Comparison of ENCODE assay signal across 27 mouse cellular contexts in the genomic region with DNA sequence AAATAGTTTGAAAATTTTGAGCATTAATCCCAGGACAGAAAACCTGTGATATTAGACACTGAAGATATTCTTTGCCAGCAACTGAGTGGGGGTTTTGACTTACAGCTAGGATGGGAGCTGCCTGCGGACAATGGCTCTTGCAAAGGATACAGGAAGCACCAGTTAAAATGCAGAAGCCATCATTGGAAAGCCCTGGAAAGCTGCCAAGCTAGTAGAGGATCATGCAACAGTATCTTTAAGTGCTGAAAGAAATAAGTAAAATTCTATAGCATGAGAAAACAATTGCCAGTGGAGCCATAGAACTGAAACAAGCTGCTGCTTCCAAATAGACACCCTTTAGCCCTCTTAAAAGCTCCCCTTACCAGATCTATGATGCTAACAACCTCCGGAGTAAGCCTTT.
DNase-seq lines count a peak whose midpoint lies in the region; ATAC-seq and TF ChIP-seq lines count a peak whose summit lies in the region.
"Had no signal": no experiment of that assay in that cellular context is flagged by ENCODE, and none has a peak within 500 bp of the region (broad histone marks: within the 10 kb centered on the region; RNA-seq: fewer than 3 reads in every experiment).

No protein-coding gene starts in this region.

- no peak for ATAC-seq in kidney, postnatal 0 days (replicated peaks; ENCODE audit: low FRiP score, low read depth)
- ATAC-seq in midbrain, embryonic 14.5 days (ENCODE audit: low FRiP score, low TSS enrichment) = no peak
- no peak for ATAC-seq in midbrain, embryonic 16.5 days
- ATAC-seq: forebrain, embryonic 13.5 days; forebrain, embryonic 16.5 days; hindbrain, postnatal 0 days; inflammation-experienced regulatory T-cells, adult 6 months; intestine, embryonic 16.5 days had no signal

- no peaks in the 10 kb centered on the region for H3K4me1 ChIP-seq in heart, embryonic 10.5 days
- H3K4me1 ChIP-seq in kidney, postnatal 0 days (replicated peaks; ENCODE audit: insufficient read depth, low read length) = no peaks in the 10 kb centered on the region
- no peaks in the 10 kb centered on the region for H3K4me1 ChIP-seq in midbrain, embryonic 14.5 days (ENCODE audit: control insufficient read depth, insufficient read depth, low read length)
- no peaks in the 10 kb centered on the region for H3K4me1 ChIP-seq in midbrain, embryonic 16.5 days (ENCODE audit: control insufficient read depth, insufficient read depth, low read length)
- H3K4me1 ChIP-seq: embryonic facial prominence, embryonic 13.5 days; forebrain, embryonic 10.5 days; forebrain, embryonic 13.5 days had no signal

- TF ChIP-seq CTCF in kidney, postnatal 0 days (IDR thresholded peaks at IDR 0.05; ENCODE audit: low read depth) = no peak

- H3K9me3 ChIP-seq in heart, embryonic 10.5 days = no peaks in the 10 kb centered on the region
- no peaks in the 10 kb centered on the region for H3K9me3 ChIP-seq in kidney, postnatal 0 days (replicated peaks; ENCODE audit: low read length)
- no peaks in the 10 kb centered on the region for H3K9me3 ChIP-seq in midbrain, embryonic 14.5 days (ENCODE audit: control insufficient read depth, low read length)
- no peaks in the 10 kb centered on the region for H3K9me3 ChIP-seq in midbrain, embryonic 16.5 days (replicated peaks; ENCODE audit: control insufficient read depth, low read length, poor library complexity, severe bottlenecking)
- H3K9me3 ChIP-seq: embryonic facial prominence, embryonic 13.5 days; forebrain, embryonic 10.5 days; forebrain, embryonic 13.5 days had no signal

- DNase-seq in heart, adult 11 months = peak; percentile 29
- DNase-seq in heart, embryonic 10.5 days (ENCODE audit: low spot score) = no peak
- DNase-seq in kidney, postnatal 0 days (ENCODE audit: low spot score) = peak; percentile 4
- DNase-seq in kidney, adult 11 months = no peak
- peak; percentile 23 for DNase-seq in midbrain, embryonic 14.5 days
- DNase-seq: adrenal gland, adult 2 months; adrenal gland, postnatal 14 days; B cell, adult 2 months; cerebellum, adult 11 months; cerebellum, adult 2 months; cerebellum, adult 9-11 months; cerebellum, postnatal 25 days; gastrocnemius, postnatal 10 days; gastrocnemius, postnatal 36 days; heart, postnatal 36 days had no signal

- no peak overlapping the region for H3K4me2 ChIP-seq in kidney, postnatal 0 days (ENCODE audit: low read length)
- H3K4me2 ChIP-seq in midbrain, embryonic 14.5 days (ENCODE audit: low read length) = no peak overlapping the region
- no peak overlapping the region for H3K4me2 ChIP-seq in midbrain, embryonic 16.5 days (ENCODE audit: low read length)
- H3K4me2 ChIP-seq: embryonic facial prominence, embryonic 13.5 days; forebrain, embryonic 13.5 days; heart, embryonic 11.5 days; hindbrain, embryonic 14.5 days had no signal

- WGBS in heart, embryonic 10.5 days = 78% methylated on average over 2 of the region's 2 CpGs
- 71% methylated on average over 2 of the region's 2 CpGs for WGBS in kidney, postnatal 0 days
- 79% methylated on average over 2 of the region's 2 CpGs for WGBS in midbrain, embryonic 14.5 days
- 79% methylated on average over 2 of the region's 2 CpGs for WGBS in midbrain, embryonic 16.5 days

- H3K27me3 ChIP-seq in heart, embryonic 10.5 days (ENCODE audit: insufficient read depth, poor library complexity, severe bottlenecking) = no peaks in the 10 kb centered on the region
- H3K27me3 ChIP-seq in kidney, postnatal 0 days (ENCODE audit: insufficient read depth, low read length) = no peaks in the 10 kb centered on the region
- H3K27me3 ChIP-seq in midbrain, embryonic 14.5 days (ENCODE audit: control insufficient read depth, insufficient read depth, low read length) = no peaks in the 10 kb centered on the region
- H3K27me3 ChIP-seq in midbrain, embryonic 16.5 days (ENCODE audit: control insufficient read depth, insufficient read depth, low read depth, low read length) = no peaks in the 10 kb centered on the region
- H3K27me3 ChIP-seq: CH12.LX; embryonic facial prominence, embryonic 13.5 days; forebrain, embryonic 13.5 days had no signal

- H3K9ac ChIP-seq in kidney, postnatal 0 days (ENCODE audit: low read depth, low read length) = no peak overlapping the region
- H3K9ac ChIP-seq in midbrain, embryonic 14.5 days (replicated peaks; ENCODE audit: low read length) = no peak overlapping the region
- H3K9ac ChIP-seq in midbrain, embryonic 16.5 days (ENCODE audit: low read depth, low read length) = no peak overlapping the region
- H3K9ac ChIP-seq: embryonic facial prominence, embryonic 13.5 days; forebrain, embryonic 13.5 days; hindbrain, embryonic 14.5 days had no signal

- H3K27ac ChIP-seq in heart, embryonic 10.5 days = no peak overlapping the region
- no peak overlapping the region for H3K27ac ChIP-seq in kidney, postnatal 0 days
- no peak overlapping the region for H3K27ac ChIP-seq in midbrain, embryonic 14.5 days (replicated peaks; ENCODE audit: low read depth, low read length)
- no peak overlapping the region for H3K27ac ChIP-seq in midbrain, embryonic 16.5 days (ENCODE audit: low read length)
- H3K27ac ChIP-seq: embryonic facial prominence, embryonic 13.5 days; forebrain, embryonic 10.5 days; forebrain, embryonic 13.5 days; hindbrain, embryonic 14.5 days; hindbrain, postnatal 0 days had no signal

- no peaks in the 10 kb centered on the region for H3K36me3 ChIP-seq in heart, embryonic 10.5 days
- H3K36me3 ChIP-seq in kidney, postnatal 0 days (ENCODE audit: insufficient read depth, low read length) = no peaks in the 10 kb centered on the region
- no peaks in the 10 kb centered on the region for H3K36me3 ChIP-seq in midbrain, embryonic 14.5 days (ENCODE audit: control insufficient read depth, insufficient read depth, low read length)
- no peaks in the 10 kb centered on the region for H3K36me3 ChIP-seq in midbrain, embryonic 16.5 days (ENCODE audit: control insufficient read depth, insufficient read depth, low read length)
- H3K36me3 ChIP-seq: embryonic facial prominence, embryonic 13.5 days; forebrain, embryonic 10.5 days; G1E had no signal

- no peak overlapping the region for H3K4me3 ChIP-seq in heart, embryonic 10.5 days
- H3K4me3 ChIP-seq in kidney, postnatal 0 days (replicated peaks; ENCODE audit: low read depth, low read length) = no peak overlapping the region
- H3K4me3 ChIP-seq in midbrain, embryonic 14.5 days (replicated peaks; ENCODE audit: low read depth, low read length) = no peak overlapping the region
- H3K4me3 ChIP-seq in midbrain, embryonic 16.5 days (ENCODE audit: low read depth, low read length) = no peak overlapping the region
- H3K4me3 ChIP-seq: embryonic facial prominence, embryonic 13.5 days; forebrain, embryonic 10.5 days; forebrain, embryonic 13.5 days had no signal

Comparison
In these comparisons a context has a peak if more than half of its experiments do, and no peak if none do; other contexts are left out.
1. DNase-seq: peak in heart, adult 11 months (single experiment), kidney, postnatal 0 days (single experiment) and midbrain, embryonic 14.5 days (single experiment); none in heart, embryonic 10.5 days (single experiment) and kidney, adult 11 months (single experiment).